Mouse (Mus musculus) heart, embryonic 13.5 days (tissue): ENCODE measurements at regions not wholly inside any gene's neighbourhood (a gene's known extent, or its start where the extent isn't known, plus 50 kb on each side); places are given as distances from the start of the nearest gene placed in this dataset.

Source experiments
- ATAC-seq: fragments of 200-750 bp; cut with Nextera tagmentation; 2 replicates; pipeline ENCODE4 v1.8.0; 2017; ENCODE audit warnings: moderate TSS enrichment; ENCODE audit not compliant: insufficient number of reproducible peaks, low FRiP score, low TSS enrichment; ENCODE audit errors: extremely low read depth
- H3K27ac ChIP-seq: fragments of 300-500 bp; sonication (generic); replicated peaks from 2 replicates; pipeline ENCODE4 v1.5.1; 2015; ENCODE audit warnings: moderate library complexity, mild to moderate bottlenecking, inconsistent platforms
- H3K27me3 ChIP-seq: fragments of 300-500 bp; sonication (generic); replicated peaks from 2 replicates; pipeline ENCODE4 v1.6.1; 2015; ENCODE audit warnings: mild to moderate bottlenecking, inconsistent platforms
- H3K36me3 ChIP-seq: fragments of 300-500 bp; sonication (generic); 2 replicates; pipeline ENCODE4 v1.6.1; 2015; ENCODE audit warnings: mild to moderate bottlenecking, inconsistent platforms
- H3K4me1 ChIP-seq: fragments of 300-500 bp; sonication (generic); 2 replicates; pipeline ENCODE4 v1.6.1; 2015; ENCODE audit warnings: inconsistent platforms
- H3K4me2 ChIP-seq: fragments of 300-500 bp; sonication (generic); 2 replicates; pipeline ENCODE4 v1.6.1; 2015; ENCODE audit warnings: inconsistent platforms, mild to moderate bottlenecking, moderate library complexity
- H3K4me3 ChIP-seq: fragments of 300-500 bp; sonication (generic); 2 replicates; pipeline ENCODE4 v1.5.1; 2015; ENCODE audit warnings: moderate library complexity, mild to moderate bottlenecking, inconsistent platforms
- H3K9ac ChIP-seq: fragments of 300-500 bp; sonication (generic); 2 replicates; pipeline ENCODE4 v1.6.1; 2015; ENCODE audit warnings: inconsistent platforms, mild to moderate bottlenecking, moderate library complexity
- H3K9me3 ChIP-seq: fragments of 300-500 bp; sonication (generic); 2 replicates; pipeline ENCODE4 v1.6.1; 2016; ENCODE audit warnings: inconsistent platforms
- WGBS: fragments of 180-500 bp; shearing (Covaris S2); methylation state at CpG from one replicate; pipeline ENCODE4 v1.1.7; 2015; ENCODE audit warnings: mixed read lengths; 5-methylcytosine and 5-hydroxymethylcytosine counted together

DNA sequence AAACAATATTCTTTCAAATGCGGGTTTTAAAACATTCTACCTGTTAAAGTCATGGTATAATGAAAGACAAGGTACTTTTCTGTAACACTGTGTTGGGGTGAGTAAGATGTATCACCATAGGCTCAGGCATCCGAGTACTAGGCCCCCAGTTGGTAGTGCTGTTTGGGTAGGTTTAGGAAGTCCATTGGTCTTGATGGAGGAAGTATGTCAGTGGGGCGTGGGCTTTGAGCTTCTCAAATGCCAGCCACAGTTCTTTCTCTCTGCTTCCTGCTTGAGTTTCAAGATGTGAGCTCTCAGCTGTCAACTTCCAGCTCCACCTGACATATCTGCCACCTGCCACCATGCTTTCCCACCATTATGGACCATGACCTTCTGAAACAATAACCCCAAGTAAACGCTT, 267.7 kb upstream of the Acvr2a start:
- H3K4me2 ChIP-seq: no peak overlapping the region

DNA sequence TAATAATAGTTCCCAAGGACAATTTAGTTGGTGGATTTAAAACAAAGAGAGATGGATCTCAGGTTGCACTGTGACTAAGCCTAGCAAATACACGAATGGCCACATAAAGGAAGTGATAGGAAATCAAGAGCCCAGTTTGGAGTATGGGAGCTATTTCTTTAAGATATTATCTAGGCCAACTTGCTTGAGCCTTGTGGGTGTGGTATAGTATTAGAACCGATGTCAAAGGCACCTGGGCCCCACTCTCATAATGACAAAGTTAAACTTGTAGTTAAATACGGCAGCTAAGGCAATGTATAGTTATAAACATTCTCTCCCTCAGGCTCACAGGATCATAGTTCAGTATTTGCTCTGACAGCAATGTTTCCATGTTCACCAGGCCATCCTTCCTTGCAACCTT, 257.3 kb upstream of the Acvr2a start:
- no peak overlapping the region for H3K4me3 ChIP-seq
- H3K4me2 ChIP-seq: no peak overlapping the region
- H3K9ac ChIP-seq: no peak overlapping the region
- ATAC-seq: no peak
- H3K4me1 ChIP-seq: no peaks in the 10 kb centered on the region
- no peak overlapping the region for H3K27ac ChIP-seq
- no peaks in the 10 kb centered on the region for H3K27me3 ChIP-seq
- no peaks in the 10 kb centered on the region for H3K36me3 ChIP-seq
- WGBS: 63% methylated on average over 3 of the region's 3 CpGs
- H3K9me3 ChIP-seq: no peaks in the 10 kb centered on the region

More for the DNA sequence above, 267.7 kb upstream of the Acvr2a start:
- Histone ChIP-seq H3K27ac (no peak overlapping the region), H3K9ac (no peak overlapping the region), H3K36me3 (no peaks in the 10 kb centered on the region), H3K4me1 (no peaks in the 10 kb centered on the region), H3K4me3 (no peak overlapping the region), H3K27me3 (no peaks in the 10 kb centered on the region), H3K9me3 (no peaks in the 10 kb centered on the region)
- 72% methylated on average over 4 of the region's 4 CpGs for WGBS
- no peak for ATAC-seq

- H3K9me3 ChIP-seq: no peaks in the 10 kb centered on the region
- no peak overlapping the region for H3K4me2 ChIP-seq
- H3K27ac ChIP-seq: no peak overlapping the region
- H3K36me3 ChIP-seq: no peaks in the 10 kb centered on the region
- no peaks in the 10 kb centered on the region for H3K27me3 ChIP-seq
- no peaks in the 10 kb centered on the region for H3K4me1 ChIP-seq
- no peak for ATAC-seq
- no peak overlapping the region for H3K9ac ChIP-seq
- no peak overlapping the region for H3K4me3 ChIP-seq
Observed at GRCm38 (mm10) chr2:48557123-48557522, 256.8 kb upstream of the Acvr2a start.

DNA sequence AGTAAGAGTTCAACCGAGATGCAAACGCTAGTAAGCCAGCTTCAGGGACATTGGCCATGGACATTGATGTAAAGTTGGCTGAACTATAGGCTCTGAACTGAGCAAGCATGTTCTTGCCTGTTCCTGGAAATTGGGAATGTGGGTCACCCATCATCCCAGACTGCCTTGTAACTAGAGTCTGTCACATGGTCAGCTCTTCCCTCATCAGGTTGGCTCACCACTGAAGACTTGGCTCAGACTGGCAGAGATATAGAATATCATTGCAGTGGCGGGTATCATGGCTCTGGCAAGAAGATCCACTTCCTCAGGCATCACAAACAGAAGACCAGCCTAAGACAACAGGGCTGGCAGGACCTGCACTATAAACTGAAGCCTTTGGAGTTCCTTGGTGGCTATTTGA, 255.3 kb upstream of the Acvr2a start:
- WGBS: 80% methylated on average over 3 of the region's 3 CpGs
- no peaks in the 10 kb centered on the region for H3K4me1 ChIP-seq
- no peak overlapping the region for H3K9ac ChIP-seq
- no peak overlapping the region for H3K4me3 ChIP-seq
- no peak overlapping the region for H3K27ac ChIP-seq
- H3K36me3 ChIP-seq: no peaks in the 10 kb centered on the region
- H3K4me2 ChIP-seq: no peak overlapping the region
- H3K9me3 ChIP-seq: no peaks in the 10 kb centered on the region
- H3K27me3 ChIP-seq: no peaks in the 10 kb centered on the region
- no peak for ATAC-seq

GRCm38 (mm10) chr2:48563636-48564035, 250.3 kb upstream of the Acvr2a start:
- WGBS: 60% methylated on average over 3 of the region's 3 CpGs
- no peaks in the 10 kb centered on the region for H3K9me3 ChIP-seq
- H3K9ac ChIP-seq: no peak overlapping the region
- H3K4me2 ChIP-seq: no peak overlapping the region
- no peak overlapping the region for H3K4me3 ChIP-seq
- no peaks in the 10 kb centered on the region for H3K36me3 ChIP-seq
- H3K27me3 ChIP-seq: no peaks in the 10 kb centered on the region
- no peak overlapping the region for H3K27ac ChIP-seq
- ATAC-seq: no peak
- H3K4me1 ChIP-seq: peaks cover under 1% of the 10 kb centered on the region; the same call in 1 of the 2 replicates

- WGBS: 71% methylated on average over 4 of the region's 4 CpGs
- Histone ChIP-seq H3K4me1 (peaks cover 3% of the 10 kb centered on the region; the same call in 1 of the 2 replicates), H3K4me3 (no peak overlapping the region), H3K27me3 (no peaks in the 10 kb centered on the region), H3K9ac (no peak overlapping the region), H3K9me3 (no peaks in the 10 kb centered on the region), H3K4me2 (no peak overlapping the region), H3K27ac (no peak overlapping the region), H3K36me3 (no peaks in the 10 kb centered on the region)
- no peak for ATAC-seq
Observed at GRCm38 (mm10) chr2:48564170-48564569, 249.7 kb upstream of the Acvr2a start.

DNA sequence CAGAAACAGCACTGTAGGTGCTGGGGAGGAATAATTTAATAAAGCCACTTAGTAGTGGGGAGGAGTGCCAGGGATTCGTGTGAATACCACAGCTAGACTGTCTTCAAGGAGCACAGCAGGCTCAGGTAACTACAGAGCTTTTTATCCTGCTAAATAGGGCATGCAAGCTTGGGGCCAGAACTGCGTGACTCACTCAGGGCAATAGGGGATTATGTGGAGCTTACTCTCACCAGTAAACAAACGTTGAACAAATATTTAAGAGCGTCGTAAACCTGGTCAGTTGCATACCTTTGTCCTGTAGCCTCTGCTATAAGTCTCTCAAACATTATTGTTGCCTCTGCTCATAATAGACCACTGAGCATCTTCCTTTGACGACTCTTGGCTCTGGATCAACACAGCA, 246.0 kb upstream of the Acvr2a start:
- WGBS: 73% methylated on average over 6 of the region's 6 CpGs
- peaks cover 3% of the 10 kb centered on the region; the same call in 1 of the 2 replicates for H3K4me1 ChIP-seq
- no peak overlapping the region for H3K27ac ChIP-seq
- H3K36me3 ChIP-seq: no peaks in the 10 kb centered on the region
- no peak overlapping the region for H3K4me2 ChIP-seq
- H3K9me3 ChIP-seq: no peaks in the 10 kb centered on the region
- no peak overlapping the region for H3K9ac ChIP-seq
- H3K27me3 ChIP-seq: no peaks in the 10 kb centered on the region
- no peak overlapping the region for H3K4me3 ChIP-seq
- no peak for ATAC-seq

DNA sequence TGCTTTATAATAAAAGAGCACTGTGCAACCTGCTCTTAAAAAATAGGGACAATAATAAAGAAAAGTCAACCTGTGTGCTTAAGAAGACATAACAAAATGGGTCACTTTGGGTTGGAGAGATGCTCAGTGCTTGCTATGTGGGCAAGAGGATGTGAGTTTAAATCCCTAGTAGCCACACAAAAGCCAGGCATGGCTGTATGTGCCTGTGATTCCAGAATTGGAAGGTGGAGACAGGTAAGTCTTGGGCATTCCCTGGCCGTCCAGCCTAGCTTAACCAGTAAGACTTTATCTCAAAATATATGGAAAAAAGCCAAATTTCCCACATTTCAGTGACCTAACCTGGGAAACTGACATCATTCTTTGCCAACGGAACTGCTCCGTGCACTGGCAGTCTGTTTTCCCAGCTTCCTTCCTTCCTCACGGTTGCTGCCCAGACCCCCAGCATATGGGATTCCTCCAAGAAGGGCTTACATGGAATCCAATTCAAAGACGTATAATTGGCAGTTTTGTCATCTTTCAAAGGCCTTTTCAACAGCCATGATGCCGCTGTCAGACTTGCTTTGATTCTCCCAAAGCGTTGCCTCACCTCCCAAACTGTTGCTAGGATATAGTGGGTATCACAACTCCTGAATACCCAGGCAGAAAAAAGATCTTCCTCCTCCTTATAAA, 227.6 kb upstream of the Acvr2a start:
- Histone ChIP-seq H3K4me1 (no peaks in the 10 kb centered on the region), H3K4me3 (no peak overlapping the region), H3K36me3 (no peaks in the 10 kb centered on the region), H3K27ac (no peak overlapping the region), H3K9me3 (no peaks in the 10 kb centered on the region), H3K9ac (no peak overlapping the region), H3K4me2 (no peak overlapping the region), H3K27me3 (no peaks in the 10 kb centered on the region)
- ATAC-seq: no peak
- 63% methylated on average over 7 of the region's 7 CpGs for WGBS

- Histone ChIP-seq H3K4me2 (no peak overlapping the region), H3K9me3 (no peaks in the 10 kb centered on the region), H3K4me3 (no peak overlapping the region), H3K36me3 (no peaks in the 10 kb centered on the region), H3K9ac (no peak overlapping the region), H3K4me1 (no peaks in the 10 kb centered on the region), H3K27me3 (no peaks in the 10 kb centered on the region), H3K27ac (no peak overlapping the region)
- ATAC-seq: no peak
- 70% methylated on average over 4 of the region's 4 CpGs for WGBS
Observed at GRCm38 (mm10) chr2:48586831-48587169, 227.1 kb upstream of the Acvr2a start.

DNA sequence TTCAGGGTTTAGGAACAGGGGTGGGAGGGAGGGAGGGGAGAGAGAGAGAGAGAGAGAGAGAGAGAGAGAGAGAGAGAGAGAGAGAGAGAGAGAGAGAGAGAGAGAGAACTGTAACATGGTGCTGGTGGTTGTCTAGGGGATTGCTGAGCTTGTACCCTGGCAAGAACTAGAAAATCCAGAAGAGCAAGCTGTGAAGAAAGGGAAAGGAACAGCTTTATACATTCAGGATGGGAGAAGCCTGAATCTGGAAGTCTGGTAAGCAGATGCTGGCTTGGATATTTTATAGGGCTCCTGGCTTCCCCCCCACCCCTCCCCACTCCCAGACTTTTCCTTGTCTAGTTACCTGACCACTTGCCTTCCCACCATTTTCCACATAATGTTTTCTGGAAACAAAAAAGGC, 224.2 kb upstream of the Acvr2a start:
- no peaks in the 10 kb centered on the region for H3K36me3 ChIP-seq
- no peak for ATAC-seq

GRCm38 (mm10) chr2:48597793-48598583, 215.9 kb upstream of the Acvr2a start:
- no peaks in the 10 kb centered on the region for H3K4me1 ChIP-seq
- no peak overlapping the region for H3K4me2 ChIP-seq
- no peaks in the 10 kb centered on the region for H3K27me3 ChIP-seq
- no peak overlapping the region for H3K4me3 ChIP-seq
- no peak overlapping the region for H3K9ac ChIP-seq
- no peaks in the 10 kb centered on the region for H3K36me3 ChIP-seq
- ATAC-seq: no peak
- H3K9me3 ChIP-seq: no peaks in the 10 kb centered on the region
- no peak overlapping the region for H3K27ac ChIP-seq
- WGBS: 64% methylated on average over 5 of the region's 5 CpGs

More for the DNA sequence above, 224.2 kb upstream of the Acvr2a start:
- Histone ChIP-seq H3K4me1 (no peaks in the 10 kb centered on the region), H3K27me3 (no peaks in the 10 kb centered on the region), H3K9me3 (no peaks in the 10 kb centered on the region), H3K9ac (no peak overlapping the region), H3K27ac (no peak overlapping the region), H3K4me2 (no peak overlapping the region), H3K4me3 (no peak overlapping the region)

GRCm38 (mm10) chr2:48599367-48599766, 214.5 kb upstream of the Acvr2a start:
- WGBS: 80% methylated on average over 5 of the region's 5 CpGs
- Histone ChIP-seq H3K27me3 (no peaks in the 10 kb centered on the region), H3K27ac (no peak overlapping the region), H3K36me3 (no peaks in the 10 kb centered on the region), H3K4me3 (no peak overlapping the region), H3K4me2 (no peak overlapping the region), H3K9ac (no peak overlapping the region), H3K4me1 (no peaks in the 10 kb centered on the region), H3K9me3 (no peaks in the 10 kb centered on the region)
- no peak for ATAC-seq
